Mouse (Mus musculus) heart, adult 2 months (tissue): ENCODE measurements around the gene Urgcp. TPM values are rescaled to one million over a fixed set of nuclear protein-coding genes. Genes with fewer than 3 reads are reported as not detected.

ENCODE experiments used
- DNase-seq, 2 experiments: peaks; one replicate each; pipeline ENCODE4 v3.0.0; 2021
- H3K27ac ChIP-seq: fragments of 200-600 bp; 2 replicates; pipeline ENCODE4 v1.8.1; 2022
- H3K27me3 ChIP-seq: fragments of 200-500 bp; 2 replicates; pipeline ENCODE4 v1.6.1; 2012; ENCODE audit warnings: mild to moderate bottlenecking, low read length, inconsistent platforms, mixed read lengths; ENCODE audit not compliant: control insufficient read depth, insufficient read depth
- H3K36me3 ChIP-seq: fragments of 200-500 bp; 2 replicates; pipeline ENCODE4 v1.6.1; 2012; ENCODE audit warnings: low read length, inconsistent platforms; ENCODE audit not compliant: control insufficient read depth, insufficient read depth
- H3K4me1 ChIP-seq: fragments of 200-500 bp; 2 replicates; pipeline ENCODE4 v1.6.1; 2011; ENCODE audit warnings: low read length; ENCODE audit not compliant: control insufficient read depth, insufficient read depth
- H3K4me3 ChIP-seq: fragments of 200-600 bp; 2 replicates; pipeline ENCODE4 v1.8.1; 2022
- H3K79me2 ChIP-seq: fragments of 200-500 bp; replicated peaks from 2 replicates; pipeline ENCODE4 v1.6.1; 2012; ENCODE audit warnings: mild to moderate bottlenecking, inconsistent platforms, low read length, moderate library complexity, mixed read lengths; ENCODE audit not compliant: control insufficient read depth, insufficient read depth
- H3K9ac ChIP-seq: fragments of 200-500 bp; 2 replicates; pipeline ENCODE4 v1.6.1; 2012; ENCODE audit warnings: low read depth, mild to moderate bottlenecking, control low read depth, inconsistent platforms, low read length, mixed read lengths
- CTCF ChIP-seq: fragments of 200-600 bp; IDR thresholded peaks from 2 replicates; pipeline ENCODE4 v1.8.1; 2022; ENCODE audit warnings: antibody characterized with exemption, mild to moderate bottlenecking, moderate library complexity
- EP300 ChIP-seq: fragments of 200-500 bp; IDR thresholded peaks from 2 replicates; pipeline ENCODE4 v1.6.1; 2011; ENCODE audit warnings: low read depth, low read length, control low read depth; ENCODE audit not compliant: insufficient read depth
- POLR2A ChIP-seq: fragments of 200-500 bp; IDR thresholded peaks from 2 replicates; pipeline ENCODE4 v1.6.1; 2011; ENCODE audit warnings: mild to moderate bottlenecking, low read depth, low read length, control low read depth; ENCODE audit not compliant: insufficient read depth
- WGBS: fragments of 180-500 bp; shearing (Covaris S2); methylation state at CpG from one replicate; pipeline ENCODE4 v1.1.7; 2018; 5-methylcytosine and 5-hydroxymethylcytosine counted together
- intact Hi-C: fragments of 180-260 bp; cut with DNase I; formaldehyde crosslinking; loops from one replicate; pipeline ENCODE4 v1.15.1; 2025
- polyA plus RNA-seq: library from polyadenylated mRNA; depleted of rRNA; stranded (reverse); fragments of >200 nt; gene quantifications from 2 replicates; pipeline ENCODE4 v1.2.3, GENCODE M21; 2012
- total RNA-seq, 2 experiments: library from RNA; stranded (reverse); gene quantifications; 2 replicates each; pipeline ENCODE4 v1.2.3; 2021

The Urgcp gene
- total and polyA plus RNA-seq, 3 experiments = 26.1 to 69.8 (median 58.5) TPM

DNA sequence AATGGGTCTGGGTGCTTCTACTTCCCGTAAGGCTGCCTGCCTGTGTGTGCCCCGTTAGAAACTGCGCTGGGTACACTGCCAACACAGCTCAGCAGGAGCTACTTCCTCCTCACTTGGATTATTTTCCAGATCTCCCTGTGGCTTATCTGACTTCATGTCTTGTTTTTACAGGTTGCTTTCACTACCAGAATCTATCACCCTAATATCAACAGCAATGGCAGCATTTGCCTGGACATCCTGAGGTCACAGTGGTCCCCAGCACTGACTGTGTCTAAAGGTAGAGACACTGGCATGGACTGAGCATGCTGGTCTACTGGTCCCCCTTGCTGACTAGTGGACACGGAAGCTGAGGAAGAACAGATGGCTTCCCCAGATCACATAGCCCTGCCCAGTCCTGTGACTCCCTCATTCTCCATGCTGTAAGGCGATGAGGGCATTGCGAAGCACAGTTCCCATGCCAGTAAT, 17.9 kb upstream of the Urgcp start:
- 74% methylated on average over 6 of the region's 6 CpGs for WGBS
- Histone ChIP-seq H3K4me1 (no peaks in the 10 kb centered on the region), H3K36me3 (no peaks in the 10 kb centered on the region), H3K4me3 (no peak overlapping the region), H3K9ac (no peak overlapping the region), H3K27ac (no peak overlapping the region), H3K27me3 (no peaks in the 10 kb centered on the region), H3K79me2 (no peaks in the 10 kb centered on the region)
- intact Hi-C loops = no loop called here
- DNase-seq = no peak
- TF ChIP-seq EP300 (no peak), CTCF (no peak), POLR2A (no peak)

DNA sequence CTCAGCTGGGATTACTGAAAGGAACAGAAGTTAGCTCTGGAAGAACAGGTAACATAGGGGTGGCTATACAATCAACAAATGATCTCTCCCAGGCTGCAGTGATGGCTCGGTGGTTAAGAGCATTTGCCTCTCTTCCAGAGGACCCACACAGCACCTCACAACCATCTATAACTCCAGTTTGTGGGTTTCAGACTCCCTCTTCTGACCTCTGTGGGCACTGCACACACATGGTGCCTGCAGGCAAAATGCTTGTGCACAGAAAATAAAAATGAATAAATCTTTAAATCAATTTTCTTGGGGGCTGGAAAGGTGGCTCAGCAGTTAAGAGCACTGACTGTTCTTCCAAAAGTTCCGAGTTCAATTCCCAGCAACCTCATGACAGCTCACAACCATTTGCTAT, 16.3 kb upstream of the Urgcp start:
- H3K4me3 ChIP-seq = no peak overlapping the region
- no peaks in the 10 kb centered on the region for H3K36me3 ChIP-seq
- WGBS = 89% methylated on average over 2 of the region's 2 CpGs
- no peak for DNase-seq
- H3K79me2 ChIP-seq = no peaks in the 10 kb centered on the region
- TF ChIP-seq POLR2A (no peak), CTCF (peak; percentile 60), EP300 (no peak)
- no peak overlapping the region for H3K9ac ChIP-seq
- H3K4me1 ChIP-seq = no peaks in the 10 kb centered on the region
- H3K27me3 ChIP-seq = no peaks in the 10 kb centered on the region
- no peak overlapping the region for H3K27ac ChIP-seq
- intact Hi-C loops = no loop called here

DNA sequence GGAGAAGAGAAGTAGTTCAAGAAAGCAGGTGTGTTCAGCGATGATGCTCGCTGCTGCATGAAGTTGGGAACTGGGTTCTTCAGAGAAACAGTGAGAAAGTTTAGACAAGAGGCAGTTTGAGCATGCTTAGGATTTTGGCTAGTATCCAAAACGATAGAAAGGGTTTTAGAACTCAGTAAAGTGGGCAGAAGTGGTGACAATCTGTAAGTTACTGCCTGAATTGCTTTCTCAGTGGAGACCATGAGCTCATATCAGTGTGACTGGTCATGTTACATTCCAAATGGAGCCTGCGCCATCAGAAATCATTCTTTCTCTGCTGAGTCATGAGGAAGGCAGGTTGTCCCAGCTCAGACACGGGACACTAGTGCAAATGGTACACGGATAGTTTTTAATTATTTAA, 3.8 kb upstream of the Urgcp start:
- no peak for TF ChIP-seq POLR2A
- no peak for TF ChIP-seq CTCF
- TF ChIP-seq EP300 = no peak
- Histone ChIP-seq H3K4me1 (peaks cover 1% of the 10 kb centered on the region), H3K79me2 (no peaks in the 10 kb centered on the region), H3K27ac (no peak overlapping the region), H3K4me3 (no peak overlapping the region), H3K36me3 (no peaks in the 10 kb centered on the region), H3K9ac (no peak overlapping the region), H3K27me3 (no peaks in the 10 kb centered on the region)
- intact Hi-C loops = no loop called here
- no peak for DNase-seq
- 68% methylated on average over 6 of the region's 6 CpGs for WGBS

DNA sequence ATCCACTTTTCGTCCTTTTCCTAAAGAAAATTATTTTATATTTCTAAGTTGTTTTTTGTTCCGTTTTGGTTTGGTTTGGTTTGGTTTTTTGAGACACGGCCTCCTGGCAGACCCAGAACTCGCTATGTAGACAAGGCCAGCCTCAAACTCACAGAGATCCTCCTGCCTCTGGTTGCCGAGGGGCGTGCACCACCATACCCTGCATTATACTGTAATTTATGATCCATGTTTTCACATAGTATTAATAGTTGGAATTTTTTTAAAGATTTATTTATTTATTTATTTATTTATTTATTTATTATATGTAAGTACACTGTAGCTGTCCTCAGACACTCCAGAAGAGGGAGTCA, 432 bp upstream of the Urgcp start:
- intact Hi-C loops = loop anchor here (1.0 to 2.0 kb wide), 2 partner anchors 21 to 56 kb away; no protein-coding TSS in a partner anchor

DNA sequence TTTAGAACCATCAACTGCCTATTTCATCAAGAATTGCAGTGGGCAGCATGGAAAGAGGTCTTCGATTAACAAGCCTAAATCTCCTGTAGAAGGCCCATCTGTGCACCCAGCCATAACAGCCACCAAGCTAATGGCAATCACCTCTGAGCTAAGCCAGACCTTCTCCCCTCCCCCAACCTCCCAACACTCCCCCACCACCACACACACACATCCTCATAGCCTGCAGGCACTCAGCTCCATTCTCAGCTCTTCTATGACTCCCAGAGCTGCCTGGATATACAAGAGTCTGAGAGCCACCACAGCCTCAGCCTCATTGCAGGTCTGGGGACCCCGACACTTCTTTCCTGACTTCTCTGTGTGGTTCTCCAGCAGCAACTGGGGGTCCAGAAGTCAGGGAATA, 8.4 kb downstream of the Urgcp start:
- intact Hi-C loops = no loop called here
- WGBS = 94% methylated on average over 2 of the region's 2 CpGs

More for the DNA sequence above, 432 bp upstream of the Urgcp start:
- Histone ChIP-seq H3K4me1 (peaks cover 3% of the 10 kb centered on the region), H3K4me3 (peak overlapping the region; percentile 97), H3K79me2 (0 out of 2 replicates have a peak, but pooled peaks cover 2% of the 10 kb centered on the region), H3K27me3 (no peaks in the 10 kb centered on the region), H3K9ac (peak overlapping the region; percentile 60), H3K27ac (peak overlapping the region; percentile 96), H3K36me3 (peaks cover 8% of the 10 kb centered on the region)
- no peak for DNase-seq
- no peak for TF ChIP-seq CTCF
- no peak for TF ChIP-seq POLR2A
- TF ChIP-seq EP300 = no peak
- 11% methylated on average over 6 of the region's 6 CpGs for WGBS

DNA sequence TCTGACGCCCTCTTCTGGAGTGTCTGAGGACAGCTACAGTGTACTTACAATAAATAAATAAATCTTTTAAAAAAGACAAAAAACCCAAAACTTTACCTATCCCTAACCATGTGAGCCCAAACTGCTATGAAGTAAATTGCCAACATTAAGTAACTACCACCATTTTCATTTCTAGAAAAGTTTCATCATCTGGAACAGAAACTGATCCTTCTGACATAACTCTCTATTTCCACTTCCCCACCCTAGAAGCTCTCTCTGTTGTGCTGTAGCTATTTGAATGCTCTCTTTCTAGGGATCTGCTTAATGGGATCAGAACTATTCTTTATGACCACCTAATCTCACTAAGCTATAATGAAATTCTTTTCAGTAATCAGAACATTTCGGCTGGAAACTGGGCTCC, 17.2 kb downstream of the Urgcp start:
- no peaks in the 10 kb centered on the region for H3K27me3 ChIP-seq
- H3K27ac ChIP-seq = no peak overlapping the region
- H3K79me2 ChIP-seq = 0 out of 2 replicates have a peak, but pooled peaks cover 3% of the 10 kb centered on the region
- 86% methylated on average over 2 of the region's 2 CpGs for WGBS
- intact Hi-C loops = loop anchor here (5.0 kb wide), 1 partner anchor 42 kb away; the partner anchor contains the start of gene Dbnl
- no peak for TF ChIP-seq EP300
- peak; percentile 21; the same call in 1 of the 2 replicates for TF ChIP-seq CTCF
- peaks cover 2% of the 10 kb centered on the region for H3K4me1 ChIP-seq
- no peak overlapping the region for H3K9ac ChIP-seq
- no peak for DNase-seq
- no peak overlapping the region for H3K4me3 ChIP-seq
- no peaks in the 10 kb centered on the region for H3K36me3 ChIP-seq

More for the DNA sequence above, 8.4 kb downstream of the Urgcp start:
- DNase-seq = no peak
- Histone ChIP-seq H3K27ac (no peak overlapping the region), H3K79me2 (peaks cover 4% of the 10 kb centered on the region; the same call in 1 of the 2 replicates), H3K36me3 (no peaks in the 10 kb centered on the region), H3K4me3 (no peak overlapping the region), H3K4me1 (no peaks in the 10 kb centered on the region), H3K9ac (no peak overlapping the region), H3K27me3 (no peaks in the 10 kb centered on the region)
- no peak for TF ChIP-seq CTCF
- TF ChIP-seq EP300 = no peak
- no peak for TF ChIP-seq POLR2A
